Mouse (Mus musculus) adrenal gland, postnatal 10 days (tissue): ENCODE results near the gene Capn13. TPM values are rescaled to one million over a fixed set of nuclear protein-coding genes. Genes with fewer than 3 reads are reported as not detected.
"Not testable (repeated sequence)": the region's sequence is repeated elsewhere in the genome, so short reads cannot be mapped to it uniquely, and the experiment has no call there.

Experiments
- DNase-seq: peaks from one replicate; pipeline ENCODE4 v3.0.0; 2021; ENCODE audit warnings: mixed read lengths
- total RNA-seq, 2 experiments: library from RNA; stranded (reverse); gene quantifications; 2 replicates each; pipeline ENCODE4 v1.2.3; 2021

The Capn13 gene
- total RNA-seq, 2 experiments from 2014 or later: not detected

GRCm38 (mm10) chr17:73342673-73343072, 58.0 kb downstream of the Capn13 start:
- no peak for DNase-seq

- no peak for DNase-seq
These were observed 71.6 kb downstream of the Capn13 start for GRCm38 (mm10) chr17:73329071-73329470.

- no peak for DNase-seq
These were observed 75.4 kb downstream of the Capn13 start for GRCm38 (mm10) chr17:73325314-73325713.

GRCm38 (mm10) chr17:73324732-73325131, 75.9 kb downstream of the Capn13 start:
- peak; percentile 16 for DNase-seq

- DNase-seq: no peak
These were observed 76.7 kb downstream of the Capn13 start for GRCm38 (mm10) chr17:73323981-73324380.

- peak; percentile 37 for DNase-seq
These were observed 85.9 kb downstream of the Capn13 start for GRCm38 (mm10) chr17:73314786-73315185.

- no peak for DNase-seq
These were observed 89.2 kb downstream of the Capn13 start for GRCm38 (mm10) chr17:73311491-73311890.

- no peak for DNase-seq
These were observed 92.0 kb downstream of the Capn13 start for GRCm38 (mm10) chr17:73308691-73309090.

- DNase-seq: no peak
These were observed 94.0 kb downstream of the Capn13 start for GRCm38 (mm10) chr17:73306626-73307025.

- DNase-seq: peak; percentile 62
These were observed 95.0 kb downstream of the Capn13 start for GRCm38 (mm10) chr17:73305622-73306021.

GRCm38 (mm10) chr17:73304086-73304812, 96.4 kb downstream of the Capn13 start:
- no peak for DNase-seq

GRCm38 (mm10) chr17:73303676-73304075, 97.0 kb downstream of the Capn13 start:
- DNase-seq: no peak

- peak; percentile 85 for DNase-seq
These were observed 97.4 kb downstream of the Capn13 start for GRCm38 (mm10) chr17:73303217-73303616.

- peak; percentile 85 for DNase-seq
These were observed 98.6 kb downstream of the Capn13 start for GRCm38 (mm10) chr17:73302104-73302503.

GRCm38 (mm10) chr17:73301258-73302050, 99.2 kb downstream of the Capn13 start:
- peak; percentile 73 for DNase-seq

- DNase-seq: no peak
These were observed 100.4 kb downstream of the Capn13 start for GRCm38 (mm10) chr17:73300147-73300880.

GRCm38 (mm10) chr17:73298981-73299380, 101.7 kb downstream of the Capn13 start:
- no peak for DNase-seq

- DNase-seq: peak; percentile 73
These were observed 103.8 kb downstream of the Capn13 start for GRCm38 (mm10) chr17:73296855-73297254.

- DNase-seq: no peak
These were observed 107.4 kb downstream of the Capn13 start for GRCm38 (mm10) chr17:73293237-73293636.

GRCm38 (mm10) chr17:73284301-73284700, 116.4 kb downstream of the Capn13 start:
- DNase-seq: no peak

GRCm38 (mm10) chr17:73282702-73283101, 118.0 kb downstream of the Capn13 start:
- not testable (repeated sequence) for DNase-seq

GRCm38 (mm10) chr17:73277770-73278169, 122.9 kb downstream of the Capn13 start:
- no peak for DNase-seq

- DNase-seq: no peak
These were observed 125.6 kb downstream of the Capn13 start for GRCm38 (mm10) chr17:73275066-73275465.
